Mouse (Mus musculus): ENCODE measurements around the gene Ptgr1.

Ptgr1 gene

DNA sequence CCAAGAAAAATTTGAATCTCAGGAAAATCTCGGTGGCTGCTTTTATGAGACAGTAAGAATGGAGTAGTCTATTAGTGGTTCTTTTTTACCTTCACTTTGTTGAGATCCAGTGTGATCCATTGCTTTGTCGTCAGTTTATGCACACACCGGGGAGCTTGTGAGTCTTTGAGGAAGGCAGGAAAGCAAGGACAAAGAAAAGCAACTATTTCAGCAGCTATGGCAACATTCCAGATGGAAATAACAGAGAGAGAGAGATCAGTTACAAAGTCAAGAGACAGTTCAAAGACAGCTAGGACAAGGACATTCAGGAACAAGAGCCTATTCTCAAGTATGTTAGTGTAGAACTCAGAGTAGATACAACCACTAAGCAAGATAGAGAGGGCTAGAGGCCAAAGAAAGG lies 51.1 kb downstream of the Ptgr1 start:
- in situ Hi-C loops (cut with MboI; ENCODE audit: unreplicated experiment in 2 of 2): loop anchor here in 1 of 2 experiments (5.0 kb wide), 1 partner anchor 51 kb away; the partner anchor contains the start of gene Ptgr1

- in situ Hi-C loops (cut with MboI; ENCODE audit: unreplicated experiment in 2 of 2): loop anchor here in 1 of 2 experiments (5.0 kb wide), 1 partner anchor 52 kb away; the partner anchor contains the start of gene Ptgr1
Measured at GRCm38 (mm10) chr4:58934746-58935476, 52.0 kb downstream of the Ptgr1 start.

DNA sequence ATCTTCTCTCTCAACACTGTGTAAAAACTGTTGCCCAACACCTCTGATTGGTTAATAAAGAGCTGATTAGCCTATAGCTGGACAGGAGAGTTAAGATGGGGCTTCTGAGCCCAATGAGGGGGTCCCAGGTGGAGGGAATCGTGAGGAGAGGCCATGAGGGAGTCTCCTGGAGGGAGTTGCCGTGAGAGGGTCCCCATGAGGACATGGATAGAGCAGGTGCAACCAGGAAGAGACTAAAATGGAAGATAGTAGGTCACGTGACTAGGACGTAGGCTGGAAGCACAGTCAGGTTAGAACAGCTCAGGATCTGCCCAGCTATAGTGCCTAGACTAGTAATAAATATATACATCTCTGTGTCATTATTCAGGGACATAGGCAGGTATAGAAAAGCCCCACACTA lies 52.6 kb downstream of the Ptgr1 start:
- in situ Hi-C loops (cut with MboI; ENCODE audit: unreplicated experiment in 2 of 2): no loop called here

GRCm38 (mm10) chr4:58932541-58932940 lies 54.4 kb downstream of the Ptgr1 start:
- in situ Hi-C loops (cut with MboI; ENCODE audit: unreplicated experiment in 2 of 2): no loop called here

DNA sequence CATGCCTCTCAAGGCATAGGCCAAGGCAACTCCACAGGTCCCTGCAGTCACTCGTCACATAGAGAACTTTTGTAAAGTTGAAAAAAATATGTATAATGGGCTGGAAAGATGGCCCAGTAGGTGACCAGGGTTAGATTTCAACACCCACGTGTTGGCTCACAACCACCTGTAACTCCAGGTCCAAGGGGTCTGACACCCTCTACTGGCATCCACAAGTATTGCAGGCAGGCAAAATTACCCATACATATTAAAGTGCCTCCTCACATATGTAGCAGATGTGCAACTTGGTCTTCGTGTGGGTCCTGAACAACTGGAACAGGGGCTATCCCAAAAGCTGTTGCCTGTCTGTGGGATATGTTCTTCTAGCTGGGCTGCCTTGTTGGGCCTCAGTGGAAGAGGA lies 59.3 kb downstream of the Ptgr1 start:
- in situ Hi-C loops (cut with MboI; ENCODE audit: unreplicated experiment in 2 of 2): no loop called here

DNA sequence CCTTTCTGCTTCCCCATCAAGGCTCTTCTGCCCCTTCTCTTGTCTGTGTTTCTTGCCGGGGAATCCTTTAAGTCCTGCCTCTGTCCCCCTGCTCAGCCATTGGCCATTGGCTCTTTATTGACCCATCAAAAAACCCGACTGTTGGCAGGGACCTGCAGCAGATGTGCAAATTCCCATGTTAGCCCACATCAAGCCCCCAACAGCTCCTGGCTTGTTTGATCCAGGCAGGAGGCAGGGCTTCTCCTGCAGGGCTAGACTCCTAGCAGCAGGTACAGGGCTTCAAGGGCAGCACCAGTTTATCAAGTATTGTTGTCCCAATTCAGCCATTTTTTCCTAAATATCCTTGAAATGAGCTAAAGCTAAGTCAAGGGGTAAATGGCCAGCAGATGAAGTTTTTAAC lies 60.8 kb downstream of the Ptgr1 start:
- in situ Hi-C loops (cut with MboI; ENCODE audit: unreplicated experiment in 2 of 2): no loop called here

DNA sequence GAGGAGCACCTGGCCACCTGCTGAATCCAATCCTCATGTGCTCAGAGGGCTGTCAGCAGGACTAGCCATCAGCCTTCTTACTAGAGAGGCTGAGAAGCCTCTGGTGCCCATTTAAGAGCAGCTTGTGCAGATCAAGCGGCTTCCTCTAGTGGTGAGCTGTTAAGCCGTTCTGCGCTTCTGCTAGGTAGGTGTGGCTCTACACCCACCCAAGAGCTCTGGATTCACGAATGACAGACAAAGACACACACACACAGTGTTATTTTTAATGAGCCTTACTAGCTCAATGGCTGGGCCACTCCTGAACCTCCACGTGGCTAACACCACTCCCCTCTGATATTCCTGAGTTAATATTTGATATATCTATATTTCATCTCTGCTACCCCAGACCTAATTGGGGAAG lies 61.3 kb downstream of the Ptgr1 start:
- in situ Hi-C loops (cut with MboI; ENCODE audit: unreplicated experiment in 2 of 2): no loop called here

GRCm38 (mm10) chr4:58923933-58924332 lies 63.0 kb downstream of the Ptgr1 start:
- in situ Hi-C loops (cut with MboI; ENCODE audit: unreplicated experiment in 2 of 2): no loop called here

Data from v-Abl transformed pro-B cells (cell line).